Mouse (Mus musculus) stomach, postnatal 0 days (tissue): ENCODE measurements around the gene Chmp6. TPM values are rescaled to one million over a fixed set of nuclear protein-coding genes. Genes with fewer than 3 reads are reported as not detected.

Source experiments
- ATAC-seq: fragments of 200-750 bp; cut with Nextera tagmentation; 2 replicates; pipeline ENCODE4 v1.8.0; 2017; ENCODE audit not compliant: low FRiP score, low TSS enrichment
- DNase-seq: peaks from one replicate; pipeline ENCODE4 v3.0.0-alpha.2; 2016; ENCODE audit warnings: low spot score
- H3K27ac ChIP-seq: fragments of 300-500 bp; sonication (generic); replicated peaks from 2 replicates; pipeline ENCODE4 v1.5.1; 2014; ENCODE audit warnings: mild to moderate bottlenecking, control low read depth
- H3K27me3 ChIP-seq: fragments of 300-500 bp; sonication (generic); 2 replicates; pipeline ENCODE4 v1.6.1; 2014; ENCODE audit warnings: low read length; ENCODE audit not compliant: control insufficient read depth, insufficient read depth
- H3K36me3 ChIP-seq: fragments of 300-500 bp; sonication (generic); 2 replicates; pipeline ENCODE4 v1.6.1; 2014; ENCODE audit warnings: low read length, mixed read lengths; ENCODE audit not compliant: control insufficient read depth, insufficient read depth
- H3K4me1 ChIP-seq: fragments of 300-500 bp; sonication (generic); replicated peaks from 2 replicates; pipeline ENCODE4 v1.6.1; 2014; ENCODE audit warnings: antibody characterized with exemption; ENCODE audit not compliant: control insufficient read depth, insufficient read depth
- H3K4me2 ChIP-seq: fragments of 300-500 bp; sonication (generic); replicated peaks from 2 replicates; pipeline ENCODE4 v1.6.1; 2014; ENCODE audit warnings: low read depth, mild to moderate bottlenecking, control low read depth, moderate library complexity
- H3K4me3 ChIP-seq: fragments of 300-500 bp; sonication (generic); 2 replicates; pipeline ENCODE4 v1.5.1; 2014; ENCODE audit warnings: low read depth, low read length, control low read depth
- H3K9ac ChIP-seq: fragments of 300-500 bp; sonication (generic); 2 replicates; pipeline ENCODE4 v1.6.1; 2014; ENCODE audit warnings: mild to moderate bottlenecking, low read length, control low read depth, mixed read lengths
- H3K9me3 ChIP-seq: fragments of 300-500 bp; sonication (generic); 2 replicates; pipeline ENCODE4 v1.6.1; 2016; ENCODE audit warnings: low read length; ENCODE audit not compliant: control insufficient read depth
- CTCF ChIP-seq: IDR thresholded peaks from 2 replicates; pipeline ENCODE4 v1.5.1; 2016; ENCODE audit warnings: antibody characterized with exemption, low read depth, mild to moderate bottlenecking, moderate library complexity
- EP300 ChIP-seq: optimal IDR thresholded peaks from 2 replicates; pipeline ENCODE3; 2016; ENCODE audit warnings: antibody characterized with exemption
- WGBS: fragments of 180-500 bp; shearing (Covaris S2); extraction: QIAGEN DNeasy Blood & Tissue Kit; methylation state at CpG from one replicate; pipeline ENCODE4 v1.1.7; 2014; 5-methylcytosine and 5-hydroxymethylcytosine counted together
- polyA plus RNA-seq: library from polyadenylated mRNA; unstranded; fragments of >200 nt; fragmentation: Nextera tagmentation; extraction: Ambion mirVana; gene quantifications from 2 replicates; pipeline ENCODE4 v1.2.1, GENCODE M21; 2015

The Chmp6 gene
- polyA plus RNA-seq, 1 experiment from 2014 or later: 84.5 TPM

GRCm38 (mm10) chr11:119955432-119955831 lies 42.2 kb downstream of the Chmp6 start:
- Histone ChIP-seq H3K4me3 (no peak overlapping the region), H3K9me3 (no peaks in the 10 kb centered on the region), H3K9ac (0 out of 2 replicates have a peak overlapping the region, but pooled peaks have one; percentile 13), H3K27ac (peak overlapping the region; percentile 78), H3K4me2 (no peak overlapping the region), H3K4me1 (peaks cover 13% of the 10 kb centered on the region), H3K36me3 (peaks cover 5% of the 10 kb centered on the region; the same call in 1 of the 2 replicates), H3K27me3 (no peaks in the 10 kb centered on the region)
- whole genome bisulfite sequencing: 38% methylated on average over 3 of the region's 3 CpGs
- DNase-seq (no peak), ATAC-seq (peak; percentile 28; the same call in 1 of the 2 replicates)
- TF ChIP-seq CTCF (no peak), EP300 (no peak)

GRCm38 (mm10) chr11:119956590-119956989 lies 43.3 kb downstream of the Chmp6 start:
- Histone ChIP-seq H3K9me3 (no peaks in the 10 kb centered on the region), H3K36me3 (peaks cover 11% of the 10 kb centered on the region), H3K4me3 (no peak overlapping the region), H3K27me3 (no peaks in the 10 kb centered on the region), H3K9ac (no peak overlapping the region), H3K4me2 (no peak overlapping the region), H3K4me1 (peaks cover 13% of the 10 kb centered on the region), H3K27ac (0 out of 2 replicates have a peak overlapping the region, but pooled peaks have one; percentile 78)
- DNase-seq (no peak), ATAC-seq (0 out of 2 replicates have a peak, but pooled peaks have one; percentile 10)
- TF ChIP-seq CTCF (no peak), EP300 (no peak)
- 68% methylated on average over 13 of the region's 13 CpGs for WGBS

DNA sequence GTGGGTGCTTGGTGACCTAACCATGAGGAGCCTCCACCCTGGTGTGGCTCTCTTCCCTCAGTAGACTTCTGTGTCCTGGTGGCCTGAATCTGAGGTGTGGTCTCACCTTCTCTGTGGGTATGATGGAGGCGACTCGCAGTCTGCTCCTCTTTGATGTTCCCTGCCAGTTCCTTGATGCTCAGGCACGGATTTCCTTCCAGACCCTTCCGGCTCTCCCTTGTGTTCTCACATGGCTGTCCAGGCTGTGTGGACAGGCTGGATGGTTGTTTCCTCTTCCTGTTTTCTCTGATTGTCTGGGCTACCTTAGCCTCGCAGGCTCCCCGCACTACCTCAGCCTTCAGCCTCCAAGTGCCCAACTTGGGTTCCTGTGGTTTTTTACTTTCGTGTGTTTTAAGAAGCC lies 45.6 kb downstream of the Chmp6 start:
- ATAC-seq (no peak), DNase-seq (no peak)
- Histone ChIP-seq H3K4me2 (no peak overlapping the region), H3K27me3 (no peaks in the 10 kb centered on the region), H3K4me1 (peaks cover 6% of the 10 kb centered on the region), H3K36me3 (peaks cover 11% of the 10 kb centered on the region), H3K27ac (no peak overlapping the region), H3K9me3 (no peaks in the 10 kb centered on the region), H3K9ac (no peak overlapping the region), H3K4me3 (no peak overlapping the region)
- WGBS: 81% methylated on average over 7 of the region's 7 CpGs
- no peak for TF ChIP-seq CTCF
- no peak for TF ChIP-seq EP300

DNA sequence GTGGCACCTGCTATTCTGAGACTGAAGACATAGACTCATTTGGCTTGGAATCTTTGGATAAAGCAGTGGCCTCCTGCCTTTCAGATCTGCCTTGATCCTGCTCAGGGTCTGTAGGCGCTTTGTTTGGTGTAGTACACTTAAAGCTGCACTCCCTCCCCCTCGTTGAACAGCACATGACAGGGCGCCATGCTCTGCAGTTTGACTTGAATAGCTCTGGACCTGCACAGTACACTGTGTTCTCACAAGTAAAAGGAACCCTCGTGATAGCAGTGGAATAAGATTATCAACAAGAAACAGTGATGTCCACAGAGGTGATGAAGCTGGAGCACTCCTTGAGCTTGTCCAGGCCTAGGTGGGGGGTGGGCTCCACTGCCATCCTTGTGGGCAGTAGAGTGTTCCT lies 46.5 kb downstream of the Chmp6 start:
- Histone ChIP-seq H3K27me3 (no peaks in the 10 kb centered on the region), H3K4me3 (no peak overlapping the region), H3K4me1 (peaks cover 2% of the 10 kb centered on the region; the same call in 1 of the 2 replicates), H3K4me2 (no peak overlapping the region), H3K9ac (no peak overlapping the region), H3K36me3 (peaks cover 11% of the 10 kb centered on the region), H3K27ac (no peak overlapping the region), H3K9me3 (no peaks in the 10 kb centered on the region)
- no peak for DNase-seq
- ATAC-seq: no peak
- no peak for TF ChIP-seq EP300
- no peak for TF ChIP-seq CTCF
- WGBS: 82% methylated on average over 4 of the region's 4 CpGs

DNA sequence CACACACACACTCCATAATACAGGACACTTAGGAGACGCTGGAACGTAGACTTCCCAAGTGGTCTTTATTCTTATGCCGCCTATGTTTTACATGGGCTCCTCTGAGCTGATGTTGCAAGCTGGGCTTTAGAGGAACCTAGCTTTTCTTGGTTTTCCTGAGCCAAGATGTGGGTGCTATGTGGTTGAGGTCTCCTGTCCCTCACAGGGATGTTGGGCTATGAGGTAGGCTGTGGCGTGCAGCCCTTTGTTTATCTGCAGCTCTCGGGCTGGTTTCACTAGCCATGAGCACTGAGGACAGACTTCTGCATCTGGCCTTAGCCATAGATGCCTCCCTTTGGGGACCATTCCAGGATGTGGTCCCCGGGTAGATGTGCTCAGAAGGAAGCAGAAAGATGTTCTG lies 47.4 kb downstream of the Chmp6 start:
- Histone ChIP-seq H3K9ac (no peak overlapping the region), H3K4me1 (no peaks in the 10 kb centered on the region; the same call in 1 of the 2 replicates), H3K27ac (no peak overlapping the region), H3K4me2 (no peak overlapping the region), H3K4me3 (no peak overlapping the region), H3K27me3 (no peaks in the 10 kb centered on the region), H3K36me3 (peaks cover 15% of the 10 kb centered on the region), H3K9me3 (no peaks in the 10 kb centered on the region)
- TF ChIP-seq CTCF (no peak), EP300 (no peak)
- DNase-seq (no peak), ATAC-seq (no peak)
- WGBS: 80% methylated on average over 6 of the region's 6 CpGs

DNA sequence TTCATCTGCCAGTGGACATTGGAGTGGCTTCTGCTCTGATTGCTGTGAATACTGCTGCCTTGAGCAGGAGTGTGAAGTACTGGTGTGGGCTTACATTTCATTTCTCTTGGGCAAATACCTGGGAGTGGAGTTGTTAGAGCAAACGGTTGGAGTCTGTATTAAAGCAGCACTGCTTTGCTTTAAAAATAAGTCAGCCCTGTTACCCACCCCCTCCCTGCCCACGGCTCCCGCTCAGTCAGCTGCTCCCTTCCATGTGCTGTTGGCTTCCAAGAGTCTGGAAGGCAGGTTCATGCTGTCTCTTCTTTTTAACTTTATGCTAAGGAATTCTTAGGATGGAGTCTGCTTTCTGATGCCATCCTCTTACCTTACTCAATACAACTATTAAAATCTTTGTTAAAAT lies 48.3 kb downstream of the Chmp6 start:
- no peak overlapping the region for H3K9ac ChIP-seq
- H3K9me3 ChIP-seq: no peaks in the 10 kb centered on the region
- no peaks in the 10 kb centered on the region; the same call in 1 of the 2 replicates for H3K4me1 ChIP-seq
- no peak for ATAC-seq
- no peak for DNase-seq
- no peak overlapping the region for H3K4me3 ChIP-seq
- H3K27ac ChIP-seq: no peak overlapping the region
- H3K36me3 ChIP-seq: peaks cover 15% of the 10 kb centered on the region
- WGBS: 79% methylated on average over 3 of the region's 3 CpGs
- TF ChIP-seq EP300 (no peak), CTCF (no peak)
- no peak overlapping the region for H3K4me2 ChIP-seq
- H3K27me3 ChIP-seq: no peaks in the 10 kb centered on the region
